Mouse (Mus musculus) mature B cell (primary cell): Measurements from ENCODE around the gene Insl3.

Experiments used
- in situ Hi-C: fragments of 300-500 bp; cut with MboI; formaldehyde crosslinking; loops from 2 replicates; pipeline ENCODE4 v1.14.3; 2019

Insl3 gene

DNA sequence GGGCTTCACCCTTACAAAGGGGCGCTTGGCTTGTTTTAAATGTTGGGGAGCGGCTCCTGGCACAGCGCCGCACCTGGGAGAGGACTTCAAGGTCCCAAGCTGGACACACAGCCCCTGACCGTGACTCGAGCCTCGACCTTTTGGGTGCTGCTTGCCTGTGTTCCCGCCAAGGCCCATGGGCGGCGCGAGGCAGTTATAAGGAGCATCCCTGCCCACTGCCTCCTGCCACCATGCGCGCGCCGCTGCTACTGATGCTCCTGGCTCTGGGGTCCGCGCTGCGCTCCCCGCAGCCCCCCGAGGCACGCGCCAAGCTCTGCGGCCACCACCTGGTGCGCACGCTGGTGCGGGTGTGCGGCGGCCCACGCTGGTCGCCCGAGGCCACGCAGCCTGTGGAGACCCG lies at the start of gene Insl3:
Insl3 (plus strand) TSS at position 187 of the 400 bp plus-strand sequence.
- in situ Hi-C loops: no loop called here

DNA sequence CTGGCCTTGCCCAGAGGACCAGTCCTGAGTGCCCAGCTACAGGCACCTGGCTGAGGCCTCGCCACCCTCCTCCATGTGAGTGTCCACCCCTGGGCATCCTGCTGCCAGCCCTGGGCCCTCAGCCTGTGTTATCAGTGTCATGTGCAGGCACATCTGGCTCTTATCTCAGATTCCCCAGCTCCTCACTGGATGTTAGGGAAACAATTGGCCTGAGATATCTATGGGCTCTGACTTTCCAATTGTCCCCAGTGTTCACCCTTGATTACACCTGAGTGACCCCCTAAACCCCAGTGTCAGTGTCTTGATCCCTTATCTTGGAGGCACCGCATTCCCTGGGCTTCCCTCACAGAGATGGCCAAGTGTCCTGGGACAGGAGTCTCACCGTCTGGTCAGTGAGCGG lies 49.7 kb upstream of the Insl3 start:
- in situ Hi-C loops: no loop called here

DNA sequence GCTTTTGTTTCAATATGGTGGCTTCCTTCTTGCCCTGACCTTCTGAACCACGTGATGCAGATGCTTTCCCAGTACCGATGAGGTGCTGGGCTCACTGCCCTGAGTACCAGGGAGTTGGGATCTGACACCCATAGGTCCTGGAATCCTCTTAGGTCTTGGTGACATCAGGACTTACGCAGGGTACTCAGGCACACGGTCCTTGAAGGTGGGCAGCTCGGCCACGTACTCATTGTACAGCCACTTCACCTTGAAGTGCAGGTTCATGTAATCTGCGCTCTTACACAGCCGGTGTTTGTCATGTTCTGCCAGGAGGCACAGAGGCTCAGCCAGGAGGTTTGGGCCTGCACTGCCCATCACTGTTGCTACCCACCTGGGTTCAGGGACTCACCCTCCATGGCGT lies 43.5 kb upstream of the Insl3 start:
- in situ Hi-C loops: no loop called here

DNA sequence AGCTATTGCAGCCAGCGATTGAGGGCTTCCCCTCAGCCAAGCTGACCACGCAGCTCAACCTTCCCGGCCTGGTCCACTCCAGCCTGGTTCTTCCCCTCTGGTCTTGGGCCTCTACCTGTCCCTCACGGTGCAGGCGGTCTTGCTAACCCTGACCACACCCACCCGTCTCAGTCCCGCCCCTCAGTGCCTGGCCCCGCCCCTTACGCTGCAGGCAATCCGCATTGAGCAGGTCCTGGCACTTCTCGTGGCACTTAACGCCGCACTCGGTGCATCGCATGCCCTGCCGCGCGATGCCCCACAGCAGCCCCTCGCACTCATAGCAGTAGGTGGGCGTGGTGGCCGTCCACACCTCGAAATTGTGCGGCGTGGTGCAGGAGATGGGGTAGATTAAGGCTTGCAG lies 34.4 kb upstream of the Insl3 start:
- in situ Hi-C loops: no loop called here

DNA sequence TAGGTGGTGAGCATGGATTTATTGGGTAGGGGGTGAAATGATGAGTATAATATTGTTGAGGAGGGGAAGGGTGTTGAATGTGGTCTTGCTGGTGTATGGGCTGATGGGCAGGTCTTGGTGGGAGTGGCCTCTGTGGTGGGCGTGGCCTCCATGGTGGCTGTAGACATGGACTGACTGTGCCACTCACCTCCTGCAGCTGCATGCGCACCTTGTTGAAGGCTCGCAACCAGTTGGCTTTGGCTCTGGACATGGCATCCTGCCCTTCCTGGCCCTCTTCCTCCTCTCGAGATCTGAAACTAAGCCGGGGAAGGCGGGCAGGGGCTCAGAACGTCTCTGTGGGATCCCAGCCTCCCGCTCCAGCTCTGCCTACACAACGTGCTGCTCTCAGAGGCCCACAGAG lies 31.2 kb upstream of the Insl3 start:
- in situ Hi-C loops: no loop called here

DNA sequence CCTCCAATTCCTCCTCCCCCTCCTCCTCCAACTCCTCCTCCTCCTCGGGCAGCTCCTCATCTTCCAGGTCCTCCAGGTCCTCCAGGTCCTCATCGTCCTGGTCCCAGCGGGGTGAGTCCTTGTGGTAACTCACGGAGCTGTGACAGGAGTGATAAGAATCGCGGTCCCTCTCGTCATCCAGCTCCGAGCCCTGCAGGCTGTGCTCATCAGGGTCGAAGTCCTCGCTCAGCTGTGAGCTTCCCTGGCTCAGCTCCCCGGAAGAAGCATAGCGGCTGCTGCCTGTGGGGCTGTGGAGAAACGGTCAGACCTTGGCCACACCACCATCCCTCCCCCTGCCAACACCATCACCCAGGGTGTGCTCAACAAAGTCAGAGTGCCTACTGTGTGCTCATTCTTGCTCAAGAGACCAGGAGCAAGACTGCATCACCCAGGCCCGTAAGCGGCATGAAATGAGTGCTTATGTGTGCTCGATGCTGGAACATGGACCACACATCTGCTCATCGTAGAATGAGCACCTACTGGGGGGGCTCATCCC lies 30.4 kb upstream of the Insl3 start:
- in situ Hi-C loops: no loop called here

DNA sequence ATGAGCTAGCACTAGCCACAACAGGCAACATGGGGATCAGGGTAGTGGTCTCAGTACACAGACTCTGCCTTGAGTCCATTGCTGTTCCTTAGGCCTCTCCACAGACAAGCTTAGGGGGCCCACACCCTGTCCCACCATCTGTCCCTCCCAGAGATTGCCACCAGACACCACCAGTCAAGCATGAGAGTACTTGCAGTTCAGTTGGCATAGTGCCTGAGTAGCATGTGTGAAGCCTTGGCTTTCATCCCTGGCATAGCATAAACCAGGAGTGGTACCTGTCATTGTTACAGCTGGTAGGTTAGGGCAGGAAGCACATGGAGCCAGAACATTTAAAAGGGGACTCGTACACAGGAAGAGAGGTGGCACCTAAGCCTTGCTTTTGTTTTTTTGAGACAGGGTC lies 29.3 kb upstream of the Insl3 start:
- in situ Hi-C loops: no loop called here

DNA sequence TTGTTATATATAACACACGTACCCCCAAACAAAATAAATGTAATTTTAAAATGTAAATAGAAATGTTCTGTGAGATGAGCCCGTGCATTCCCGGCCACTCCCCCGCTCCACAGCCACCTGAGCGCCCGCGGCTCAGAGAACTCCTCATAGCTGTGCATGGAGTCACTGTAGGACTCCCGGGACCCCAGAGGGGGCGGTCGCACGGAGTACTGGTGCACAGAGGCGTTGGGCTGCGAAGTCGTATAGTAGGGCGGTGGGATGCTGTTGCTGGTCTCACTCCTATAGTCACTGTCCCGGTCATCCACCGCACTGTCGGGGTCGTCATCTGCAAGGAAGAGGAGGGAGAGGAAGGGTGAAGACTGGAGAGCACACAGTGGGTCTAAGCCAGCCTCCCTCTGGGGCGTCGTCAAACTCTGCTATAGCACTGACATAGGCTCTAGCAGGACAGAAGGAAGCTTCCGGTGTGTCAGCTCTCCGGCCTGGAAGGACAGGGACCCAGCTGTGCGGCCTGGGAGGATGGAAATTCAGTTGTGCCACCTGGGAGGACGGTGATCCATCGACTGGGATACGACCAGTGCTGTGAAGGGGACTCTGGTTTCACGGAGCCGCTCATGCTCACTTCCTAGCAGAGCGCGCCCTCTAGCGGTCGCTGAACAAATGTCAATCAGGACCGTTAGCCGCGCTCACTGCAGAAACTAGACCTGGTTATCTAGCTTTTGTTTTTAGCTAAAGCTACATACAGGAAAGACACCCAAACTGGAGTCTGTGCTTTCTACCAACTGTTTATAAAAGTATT lies 28.5 kb upstream of the Insl3 start:
- in situ Hi-C loops: no loop called here

DNA sequence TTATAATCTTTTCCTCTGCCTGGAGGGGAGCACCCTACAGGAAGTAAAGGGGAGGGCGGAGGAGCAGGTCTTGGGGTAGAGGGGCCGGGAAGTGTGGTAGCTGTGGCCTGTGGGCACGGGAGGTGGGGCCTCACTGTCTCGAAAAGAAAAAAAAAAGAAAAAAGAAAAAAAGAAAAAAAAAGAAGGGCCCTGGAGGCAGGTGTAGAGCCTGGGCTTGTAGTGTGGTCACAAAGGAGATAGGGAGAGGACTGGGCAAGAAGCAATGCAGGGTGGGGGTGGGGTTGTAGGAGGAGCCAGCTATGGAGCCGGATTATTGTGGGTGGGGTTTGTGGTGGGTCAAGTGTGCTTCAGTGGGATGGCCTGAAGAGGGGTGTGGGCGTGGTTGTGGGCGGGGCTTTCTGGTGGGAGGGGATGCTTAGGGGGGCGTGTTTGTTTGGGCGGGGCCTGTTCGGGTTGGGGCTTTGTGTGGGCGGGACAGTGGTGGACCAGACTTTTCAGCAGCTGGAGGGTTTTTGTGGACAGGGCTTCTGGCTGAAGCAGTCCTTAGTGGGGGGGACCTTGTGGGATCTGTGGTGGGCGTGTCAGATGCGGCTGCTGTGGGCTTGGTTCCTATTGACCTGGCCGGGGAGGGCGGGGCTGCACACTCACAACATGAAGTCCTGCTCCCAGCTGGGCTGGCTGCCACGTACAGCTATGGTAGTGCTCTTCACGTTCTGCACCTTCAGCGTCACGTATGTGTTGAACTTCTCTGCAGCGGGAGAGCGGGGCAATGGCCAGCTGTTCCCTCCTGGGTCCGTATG lies 23.5 kb upstream of the Insl3 start:
- in situ Hi-C loops: no loop called here

DNA sequence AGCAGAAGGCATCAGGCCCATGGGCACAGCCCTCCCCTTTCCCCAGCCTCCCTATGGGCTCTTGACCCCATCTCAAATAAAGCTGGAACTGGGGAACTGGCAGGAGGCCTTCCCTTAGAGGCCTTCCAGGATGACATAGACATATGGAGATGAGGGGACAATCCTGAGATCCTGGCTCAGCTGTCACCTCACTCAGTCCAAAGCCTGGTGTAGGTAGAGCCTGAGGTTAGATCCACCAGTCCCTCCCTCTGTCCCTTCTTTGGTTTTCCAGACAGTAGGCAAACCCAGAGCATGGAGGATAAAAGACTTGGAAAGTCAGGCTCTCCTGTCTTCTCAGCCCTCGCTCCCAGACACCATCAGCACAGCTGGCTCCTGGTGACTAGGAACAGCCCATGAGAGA lies 22.2 kb upstream of the Insl3 start:
- in situ Hi-C loops: no loop called here

DNA sequence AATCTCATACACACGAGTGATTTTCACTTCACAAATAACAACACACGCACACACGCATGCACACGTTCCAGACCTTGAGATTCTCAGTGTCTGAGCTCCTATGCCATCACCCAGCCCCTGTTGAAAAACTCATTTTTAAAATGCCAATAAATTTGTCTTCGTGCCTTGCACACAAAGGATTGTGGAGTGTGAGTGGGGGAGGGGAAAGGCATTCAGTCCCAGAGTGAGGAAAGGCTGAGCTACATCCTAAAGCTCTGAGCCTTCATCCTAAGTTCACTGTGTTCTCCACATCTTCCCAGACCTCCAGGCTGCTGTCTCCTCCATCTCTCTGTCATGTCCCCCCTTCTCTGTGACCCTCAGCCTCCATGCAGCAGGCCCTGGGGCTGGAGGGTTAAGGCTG lies 21.8 kb upstream of the Insl3 start:
- in situ Hi-C loops: no loop called here

DNA sequence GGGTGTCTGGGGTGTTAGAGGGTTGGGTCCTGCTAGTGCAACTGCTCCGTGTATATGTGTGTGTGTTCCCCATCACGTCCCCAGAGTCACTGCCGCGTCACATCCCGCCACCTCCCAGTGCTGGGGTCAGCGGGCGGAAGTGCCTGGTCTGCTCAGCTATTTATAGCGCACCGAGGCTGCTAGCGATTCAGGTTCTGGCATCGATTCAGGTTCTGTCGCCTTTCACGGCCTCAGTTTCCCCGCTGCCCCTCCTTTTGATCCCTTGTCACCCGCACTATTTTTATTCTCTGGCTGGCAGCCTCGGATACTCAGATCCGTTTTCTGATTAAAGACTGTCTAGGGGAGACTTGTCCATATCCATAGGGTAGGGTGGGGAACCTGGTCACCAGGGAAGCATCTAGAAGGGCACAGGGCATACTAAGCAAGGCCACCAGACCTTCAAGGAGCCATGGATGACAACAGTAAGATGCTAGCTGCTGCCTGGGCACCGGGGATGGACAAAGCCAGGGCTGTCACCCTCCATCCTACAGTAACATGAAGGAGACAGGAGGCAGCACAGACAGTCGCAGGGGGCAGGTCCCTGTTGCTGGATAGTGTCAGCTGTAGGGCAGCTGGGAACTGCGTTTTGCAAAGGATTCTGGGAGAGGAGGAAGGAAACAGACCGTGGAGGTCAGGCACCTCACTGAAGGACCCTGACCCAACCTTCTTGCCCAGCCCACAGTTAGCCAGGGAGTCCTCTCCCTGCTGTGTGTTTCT lies 20.6 kb upstream of the Insl3 start:
- in situ Hi-C loops: no loop called here

DNA sequence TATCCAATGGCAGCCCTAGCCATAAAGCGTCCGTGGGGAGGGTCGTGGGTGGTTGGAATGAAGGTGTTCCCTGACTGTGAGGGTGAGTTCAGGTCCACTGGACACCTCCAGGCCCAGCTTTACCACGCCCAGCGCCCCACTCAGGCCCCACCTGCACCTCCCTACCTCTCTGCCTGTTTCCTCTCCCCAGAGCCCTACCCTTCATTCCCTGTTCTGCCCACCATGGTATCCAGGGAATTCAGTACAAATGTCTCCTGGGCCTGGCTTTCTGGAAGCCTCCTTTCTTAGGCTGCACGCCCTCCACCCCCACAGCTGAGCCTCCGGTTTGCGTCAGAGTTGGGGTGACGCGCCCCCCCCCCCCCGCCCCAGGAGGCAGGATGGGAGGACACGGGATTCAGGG lies 18.8 kb upstream of the Insl3 start:
- in situ Hi-C loops: no loop called here

DNA sequence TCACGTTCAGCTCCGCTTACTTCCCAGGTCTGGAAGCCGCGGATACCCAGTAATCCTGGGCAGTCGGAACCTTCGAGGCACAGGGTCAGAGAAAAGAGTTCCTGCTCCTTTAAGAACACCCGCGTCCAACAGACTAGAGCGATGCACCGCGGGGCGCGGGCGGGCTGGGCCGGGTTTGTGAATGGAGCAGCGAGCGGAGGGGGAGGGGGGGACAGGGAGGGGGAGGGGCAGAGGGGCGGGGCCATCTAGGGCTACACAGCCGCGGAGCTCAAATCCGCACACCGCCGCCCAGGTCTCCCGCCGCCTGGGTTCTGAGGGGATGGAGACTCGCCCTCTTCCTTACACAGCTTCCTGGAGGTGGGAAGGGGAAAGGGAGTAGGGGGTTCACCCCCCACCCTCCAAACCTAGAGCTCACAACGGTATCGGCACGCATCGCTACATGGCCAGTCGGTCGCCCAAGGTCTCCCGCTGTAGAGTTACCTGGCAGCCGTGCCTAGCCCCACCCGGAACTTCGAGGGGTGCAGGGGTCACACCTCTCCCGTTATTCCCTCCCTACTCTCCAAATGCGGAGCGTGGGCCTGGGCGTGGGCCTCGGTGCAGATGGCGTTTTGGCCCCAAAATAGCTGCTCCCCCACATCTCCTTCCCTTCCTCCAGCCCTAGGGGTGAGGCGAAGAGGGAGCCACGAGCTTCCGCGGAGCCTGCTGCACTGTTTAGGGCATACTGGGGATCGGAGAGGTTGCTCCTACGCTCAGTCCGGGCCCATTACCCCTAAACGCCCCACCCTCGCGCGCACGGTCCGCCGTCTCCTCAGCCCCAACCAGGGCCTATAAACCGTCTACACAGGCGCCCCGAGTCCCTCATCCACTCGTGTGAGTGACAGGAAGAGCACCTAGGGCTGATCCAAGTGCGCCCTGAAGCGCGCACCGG lies 18.1 kb upstream of the Insl3 start:
- in situ Hi-C loops: no loop called here

DNA sequence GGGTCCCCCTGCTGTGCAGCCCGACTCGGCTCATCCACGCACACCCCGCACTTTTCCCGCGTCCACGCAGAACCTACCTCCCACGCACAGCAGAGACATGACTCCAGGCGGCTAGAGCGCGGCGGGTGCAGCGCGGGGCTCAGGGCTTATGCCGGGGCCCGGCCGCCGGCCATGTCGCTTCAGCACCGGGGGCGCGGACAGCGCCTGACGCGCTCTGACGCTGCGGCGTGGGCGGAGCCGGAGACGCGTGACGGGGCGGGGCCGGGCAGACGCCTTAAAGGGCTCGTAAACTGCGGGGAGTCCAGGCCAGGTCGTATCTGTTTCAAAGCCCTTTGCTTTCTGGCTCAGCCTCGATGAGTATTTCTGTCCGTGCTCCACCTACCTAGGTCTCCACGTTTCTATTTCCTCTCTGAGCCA lies 17.5 kb upstream of the Insl3 start, which contains the start of gene Unc13a:
Unc13a (minus strand) TSS at position 209 of the 417 bp plus-strand sequence.
- in situ Hi-C loops: no loop called here

DNA sequence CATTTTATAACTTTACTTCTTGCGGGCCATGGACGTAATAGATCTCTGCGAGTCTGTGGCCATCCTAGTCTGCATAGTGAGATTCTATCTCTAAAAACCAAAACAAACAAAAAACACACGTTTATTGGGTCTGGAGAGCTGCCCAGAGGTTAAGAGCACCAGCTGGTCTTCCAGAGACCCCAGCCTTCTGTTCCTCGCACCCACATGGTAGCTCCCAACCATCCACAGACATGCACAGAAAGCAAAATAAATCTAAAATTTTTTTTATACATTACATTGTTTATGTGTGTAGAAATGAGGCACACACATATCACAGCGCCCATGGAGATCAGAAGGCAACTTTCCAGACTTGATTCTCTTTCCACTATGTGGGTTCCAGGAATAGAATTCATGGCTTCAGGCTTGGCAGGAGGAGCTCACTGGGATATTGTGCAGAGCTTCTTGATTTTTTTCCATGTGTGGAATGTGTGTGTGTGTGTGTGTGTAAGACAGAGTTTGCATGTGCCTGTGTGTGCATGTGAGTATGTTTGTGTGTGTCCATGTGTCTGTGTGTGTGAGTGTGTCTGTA lies 16.8 kb upstream of the Insl3 start:
- in situ Hi-C loops: no loop called here

DNA sequence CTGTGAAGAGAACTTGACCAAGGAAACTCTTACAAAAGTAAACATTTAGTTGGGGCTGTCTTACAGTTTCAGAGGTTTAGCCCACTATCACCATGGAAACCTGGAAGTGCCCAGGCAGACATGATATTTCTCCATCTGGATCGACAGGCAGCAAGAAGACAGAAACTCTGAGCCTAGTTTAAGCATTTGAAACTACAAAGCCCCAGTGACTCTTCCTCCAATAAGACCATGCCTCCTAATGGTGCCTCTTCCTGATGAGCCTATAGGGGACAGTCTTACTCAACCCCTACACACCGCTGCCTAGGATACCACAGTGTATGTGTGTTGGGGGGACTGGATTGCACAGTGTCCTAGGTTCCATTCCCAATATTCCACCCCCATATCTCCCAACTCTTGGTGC lies 14.9 kb upstream of the Insl3 start:
- in situ Hi-C loops: no loop called here

DNA sequence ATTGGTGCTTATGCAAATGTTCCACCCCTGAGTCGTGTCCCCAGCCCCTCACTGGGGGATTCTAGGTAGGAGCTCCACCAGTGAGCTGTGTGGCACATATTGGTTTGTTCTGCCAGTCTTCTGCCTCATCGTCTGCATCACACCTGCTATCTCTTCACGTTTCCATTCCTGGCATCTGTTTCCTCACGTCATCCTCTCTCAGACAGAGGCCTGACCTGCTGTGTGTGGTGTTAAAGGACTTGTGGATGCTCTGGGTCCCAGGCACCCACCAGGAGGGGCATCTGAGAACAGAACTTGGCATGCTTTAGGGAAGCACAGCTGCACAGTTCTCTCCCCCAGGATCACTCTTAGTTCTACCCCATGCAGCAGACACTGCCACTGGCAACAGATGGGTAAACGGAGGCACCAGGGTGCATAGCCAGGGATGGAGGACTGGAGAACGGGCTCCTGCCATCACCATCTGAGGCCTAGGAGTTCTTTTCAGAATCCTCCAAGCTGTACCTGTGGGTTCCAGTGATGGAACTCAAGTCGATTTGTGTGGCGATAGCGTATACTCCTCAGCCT lies 13.5 kb upstream of the Insl3 start:
- in situ Hi-C loops: no loop called here

DNA sequence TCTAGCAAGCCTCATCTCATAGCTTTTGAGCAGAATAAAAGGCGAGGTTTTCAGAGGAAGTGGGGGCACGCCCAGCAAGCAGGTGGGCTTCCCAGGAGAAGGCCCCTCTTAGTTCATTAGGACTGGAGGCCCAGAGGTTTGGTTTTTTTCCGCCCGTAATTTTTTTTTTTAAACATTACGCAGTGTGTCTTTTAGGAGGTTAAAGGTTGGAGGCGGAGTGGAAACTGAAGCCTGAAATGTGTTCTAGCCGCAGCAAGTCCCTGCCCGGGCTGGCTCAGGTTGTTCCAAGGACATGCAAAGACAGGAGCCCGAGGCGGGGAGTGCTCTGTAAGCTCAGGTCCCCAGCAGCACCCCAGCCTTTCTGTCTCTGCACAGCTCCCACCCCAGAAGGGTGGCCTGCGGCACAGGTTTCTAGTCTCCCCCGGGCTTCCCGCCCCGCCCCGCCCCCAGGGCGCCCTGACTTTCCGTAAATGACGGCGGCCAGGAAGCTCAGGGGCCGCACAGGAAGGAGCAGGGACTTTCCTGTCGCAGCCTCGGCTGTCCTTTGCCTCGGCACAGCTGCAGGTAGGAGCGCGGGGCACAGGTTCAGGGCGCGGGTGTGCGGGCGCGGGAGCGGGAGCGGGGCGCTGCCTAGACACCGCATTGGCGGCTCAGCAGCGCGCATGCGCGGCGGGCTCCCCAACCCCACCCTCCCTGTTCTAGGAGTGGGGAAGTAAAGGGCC lies 12.8 kb upstream of the Insl3 start, which contains the start of gene Jak3:
Jak3 (plus strand) TSS at position 277 of the 722 bp plus-strand sequence.
- in situ Hi-C loops: no loop called here

DNA sequence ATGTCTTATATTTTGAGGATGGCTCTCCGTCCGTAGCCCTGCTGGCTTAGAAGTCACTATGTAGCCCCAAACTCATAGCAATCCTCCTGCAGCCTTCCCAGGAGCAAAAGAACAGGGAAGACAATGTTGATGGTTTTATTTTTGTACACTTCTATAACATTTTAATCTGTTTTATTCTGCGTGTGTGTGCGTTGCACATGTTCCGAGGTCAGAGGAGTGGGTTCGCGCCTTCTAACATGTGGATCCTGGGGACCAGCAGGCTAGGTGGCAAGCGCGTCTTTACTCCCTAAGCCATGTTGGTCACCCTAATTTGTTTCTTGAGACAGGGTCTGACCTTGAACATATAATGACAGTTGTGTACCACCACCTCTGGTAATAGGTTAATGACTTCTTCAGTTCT lies 12.2 kb upstream of the Insl3 start:
- in situ Hi-C loops: no loop called here
